ENCODE assay signal across 27 mouse cellular contexts in the genomic region with DNA sequence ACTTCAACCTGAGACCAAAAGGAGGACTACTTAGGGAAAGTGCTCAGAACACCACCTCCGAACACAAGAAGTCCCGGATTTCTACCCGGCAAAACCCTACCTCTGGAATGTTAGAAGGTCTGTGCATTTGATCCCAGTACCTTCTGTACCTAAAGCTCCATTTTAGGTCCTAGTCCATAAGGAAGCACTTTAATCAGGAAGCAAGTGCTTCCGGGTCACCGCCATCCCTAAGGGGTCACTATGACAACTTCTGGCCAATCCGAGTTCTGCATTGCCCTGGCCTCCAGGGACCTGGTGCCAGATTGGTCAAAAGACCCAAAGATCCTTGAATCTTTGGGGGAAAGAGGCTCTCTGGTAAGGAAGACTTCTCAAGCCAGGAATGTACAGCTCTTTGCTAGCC. TPM values are rescaled to one million over a fixed set of nuclear protein-coding genes. Genes with fewer than 3 reads are reported as not detected.
A peak's percentile ranks its signal among the peaks of the same experiment; 100 is the strongest.
DNase-seq lines count a peak whose midpoint lies in the region; ATAC-seq and TF ChIP-seq lines count a peak whose summit lies in the region.
"Had no signal": no experiment of that assay in that cellular context is flagged by ENCODE, and none has a peak within 500 bp of the region (broad histone marks: within the 10 kb centered on the region; RNA-seq: fewer than 3 reads in every experiment).

No protein-coding gene starts in this region.

- H3K9ac ChIP-seq in hindbrain, embryonic 11.5 days (ENCODE audit: low read depth, low read length): no peak overlapping the region
- H3K9ac ChIP-seq in hindbrain, embryonic 14.5 days: no peak overlapping the region
- H3K9ac ChIP-seq: embryonic facial prominence, embryonic 15.5 days; forebrain, embryonic 15.5 days; intestine, embryonic 15.5 days; liver, embryonic 12.5 days had no signal

- no peaks in the 10 kb centered on the region for H3K36me3 ChIP-seq in hindbrain, embryonic 11.5 days (ENCODE audit: control insufficient read depth, insufficient read depth, low read length)
- H3K36me3 ChIP-seq in hindbrain, embryonic 14.5 days (replicated peaks; ENCODE audit: control insufficient read depth, insufficient read depth): no peaks in the 10 kb centered on the region
- no peaks in the 10 kb centered on the region for H3K36me3 ChIP-seq in testis, adult 2 months (ENCODE audit: control insufficient read depth, insufficient read depth, low read length)
- H3K36me3 ChIP-seq: embryonic facial prominence, embryonic 15.5 days; forebrain, embryonic 15.5 days; hindbrain, embryonic 13.5 days; intestine, embryonic 15.5 days; limb, embryonic 13.5 days; liver, embryonic 12.5 days; midbrain, embryonic 12.5 days had no signal

- no peak overlapping the region for H3K4me3 ChIP-seq in hindbrain, embryonic 11.5 days (ENCODE audit: low read depth, low read length)
- H3K4me3 ChIP-seq in hindbrain, embryonic 14.5 days (replicated peaks; ENCODE audit: low read length): no peak overlapping the region
- H3K4me3 ChIP-seq in testis, adult 2 months (ENCODE audit: control insufficient read depth, low read depth, low read length): peak overlapping the region; percentile 78
- H3K4me3 ChIP-seq: embryonic facial prominence, embryonic 15.5 days; intestine, embryonic 15.5 days; liver, embryonic 12.5 days had no signal

- TF ChIP-seq POLR2A in testis, adult 2 months (IDR thresholded peaks at IDR 0.05; ENCODE audit: control insufficient read depth, low read depth, low read length): peak; percentile 42; the same call in 1 of the 2 replicates

- peak; percentile 41 for DNase-seq in hindbrain, embryonic 11.5 days (ENCODE audit: low spot score)
- no peak for DNase-seq in hindbrain, embryonic 14.5 days (ENCODE audit: low spot score)
- DNase-seq in testis, postnatal 10 days (ENCODE audit: low spot score): no peak
- peak; percentile 60 for DNase-seq in embryo, embryonic 10 days (ENCODE audit: low spot score)
- DNase-seq in MN1 (ENCODE audit: low spot score): no peak
- no peak for DNase-seq in spleen, adult 18-20 months
- no peak for DNase-seq in kidney, adult 9 months
- DNase-seq: adrenal gland, adult 2 months; cerebellum, adult 11 months; cerebellum, adult 9-11 months; gastrocnemius, postnatal 10 days; heart, adult 11 months; kidney, postnatal 36 days; layer of hippocampus, postnatal 36 days; lung, adult 18-20 months; lung, postnatal 10 days; right cerebral cortex, adult 18-20 months; right cerebral cortex, postnatal 4 days; thymus, postnatal 14 days had no signal

- no peaks in the 10 kb centered on the region for H3K27me3 ChIP-seq in hindbrain, embryonic 11.5 days (ENCODE audit: control insufficient read depth, insufficient read depth, low read length)
- H3K27me3 ChIP-seq in hindbrain, embryonic 14.5 days (ENCODE audit: control insufficient read depth, insufficient read depth, low read length): no peaks in the 10 kb centered on the region
- H3K27me3 ChIP-seq in testis, adult 2 months (ENCODE audit: control insufficient read depth, insufficient read depth, low read length): no peaks in the 10 kb centered on the region
- H3K27me3 ChIP-seq: forebrain, embryonic 15.5 days; intestine, embryonic 15.5 days had no signal

- no peaks in the 10 kb centered on the region for H3K9me3 ChIP-seq in hindbrain, embryonic 11.5 days (ENCODE audit: control insufficient read depth, low read length)
- no peaks in the 10 kb centered on the region for H3K9me3 ChIP-seq in hindbrain, embryonic 14.5 days (ENCODE audit: control insufficient read depth, low read length)
- H3K9me3 ChIP-seq: embryonic facial prominence, embryonic 15.5 days; forebrain, embryonic 15.5 days; hindbrain, embryonic 13.5 days; intestine, embryonic 15.5 days; limb, embryonic 13.5 days; liver, embryonic 12.5 days; midbrain, embryonic 12.5 days had no signal

- 55% methylated on average over 6 of the region's 6 CpGs for WGBS in hindbrain, embryonic 11.5 days
- WGBS in hindbrain, embryonic 14.5 days: 59% methylated on average over 6 of the region's 6 CpGs

- H3K4me2 ChIP-seq in hindbrain, embryonic 11.5 days (replicated peaks; ENCODE audit: low read depth, low read length): no peak overlapping the region
- H3K4me2 ChIP-seq in hindbrain, embryonic 14.5 days (replicated peaks): no peak overlapping the region
- H3K4me2 ChIP-seq: embryonic facial prominence, embryonic 15.5 days; liver, embryonic 12.5 days had no signal

- H3K27ac ChIP-seq in hindbrain, embryonic 11.5 days (ENCODE audit: low read depth, low read length): no peak overlapping the region
- no peak overlapping the region for H3K27ac ChIP-seq in hindbrain, embryonic 14.5 days
- peak overlapping the region; percentile 77 for H3K27ac ChIP-seq in testis, adult 2 months (ENCODE audit: control insufficient read depth, insufficient read depth, low read depth, low read length)
- H3K27ac ChIP-seq: embryonic facial prominence, embryonic 15.5 days; forebrain, embryonic 15.5 days; hindbrain, embryonic 13.5 days; intestine, embryonic 15.5 days; limb, embryonic 13.5 days; liver, embryonic 12.5 days had no signal

- ATAC-seq in hindbrain, embryonic 11.5 days (ENCODE audit: low FRiP score): no peak
- ATAC-seq in hindbrain, embryonic 14.5 days (ENCODE audit: low FRiP score): no peak
- ATAC-seq: intestine, embryonic 15.5 days; liver, embryonic 12.5 days had no signal

- H3K4me1 ChIP-seq in hindbrain, embryonic 11.5 days (replicated peaks; ENCODE audit: control insufficient read depth, insufficient read depth, low read length): no peaks in the 10 kb centered on the region; the same call in 1 of the 2 replicates
- H3K4me1 ChIP-seq in hindbrain, embryonic 14.5 days (replicated peaks; ENCODE audit: control insufficient read depth, insufficient read depth, low read length): peaks cover 13% of the 10 kb centered on the region
- H3K4me1 ChIP-seq in testis, adult 2 months (ENCODE audit: control insufficient read depth, insufficient read depth, low read length): peaks cover 11% of the 10 kb centered on the region
- H3K4me1 ChIP-seq: intestine, embryonic 15.5 days had no signal

- TF ChIP-seq CTCF in testis, adult 2 months (IDR thresholded peaks at IDR 0.05; ENCODE audit: control insufficient read depth, insufficient read depth, insufficient replicate concordance, low read depth, low read length): no peak

RNA-seq across cellular contexts. Expression of gene Ccne1, which starts 31.8 kb away (rescaled TPM):
- 56.6 and 60.5 TPM in 2 replicates for polyA plus RNA-seq in hindbrain, embryonic 11.5 days (2014; fragmentation: Nextera tagmentation; extraction: Ambion mirVana)
- polyA plus RNA-seq in hindbrain, embryonic 14.5 days (2014; fragmentation: Nextera tagmentation; extraction: Ambion mirVana): 16.8 and 19.6 TPM in 2 replicates
- polyA plus RNA-seq in testis, adult 2 months (2012; rRNA removed): 5.7 and 5.9 TPM in 2 replicates

RNA-seq across cellular contexts. Expression of gene Uri1, which starts 52.1 kb away (rescaled TPM):
- 34.7 and 40.2 TPM in 2 replicates for polyA plus RNA-seq in hindbrain, embryonic 11.5 days (2014; fragmentation: Nextera tagmentation; extraction: Ambion mirVana)
- polyA plus RNA-seq in hindbrain, embryonic 14.5 days (2014; fragmentation: Nextera tagmentation; extraction: Ambion mirVana): 34.4 and 41.8 TPM in 2 replicates
- 50.4 and 59.4 TPM in 2 replicates for polyA plus RNA-seq in testis, adult 2 months (2012; rRNA removed)

Comparison
In these comparisons a context has a peak if more than half of its experiments do, and no peak if none do; other contexts are left out.
1. DNase-seq: peak in hindbrain, embryonic 11.5 days (single experiment) and embryo, embryonic 10 days (single experiment); none in hindbrain, embryonic 14.5 days (single experiment), testis, postnatal 10 days (single experiment), MN1 (single experiment), spleen, adult 18-20 months (0 of 2) and kidney, adult 9 months (single experiment).